Mouse (Mus musculus): ENCODE data around the gene Rev1. TPM values are rescaled to one million over a fixed set of nuclear protein-coding genes. Genes with fewer than 3 reads are reported as not detected.

Rev1 gene
- polyA plus RNA-seq, 1 experiment, result 0.59 TPM

- peaks cover 6% of the 10 kb centered on the region for H3K27me3 ChIP-seq (replicated peaks)
- H3K4me3 ChIP-seq (replicated peaks), result no peak overlapping the region
- peaks cover 11% of the 10 kb centered on the region for H3K9me3 ChIP-seq
- peaks cover 45% of the 10 kb centered on the region for H3K4me1 ChIP-seq
- TF ChIP-seq FLI1 (IDR thresholded peaks at IDR 0.05; ENCODE audit: low read length) (no peak), GATA1 (IDR thresholded peaks at IDR 0.05; ENCODE audit: borderline replicate concordance, low read length) (no peak)
- no peaks in the 10 kb centered on the region for H3K36me3 ChIP-seq (replicated peaks; ENCODE audit: low read length)
Measured at GRCm38 (mm10) chr1:38132942-38133341, 3.3 kb upstream of the Rev1 start.

GRCm38 (mm10) chr1:38130715-38131483, 1.3 kb upstream of the Rev1 start:
- TF ChIP-seq GATA1 (IDR thresholded peaks at IDR 0.05; ENCODE audit: borderline replicate concordance, low read length) (no peak), FLI1 (IDR thresholded peaks at IDR 0.05; ENCODE audit: low read length) (no peak)
- H3K27me3 ChIP-seq (replicated peaks), result peaks cover 6% of the 10 kb centered on the region
- H3K36me3 ChIP-seq (replicated peaks; ENCODE audit: low read length), result no peaks in the 10 kb centered on the region
- H3K4me3 ChIP-seq (replicated peaks), result peak overlapping the region; percentile 5
- H3K4me1 ChIP-seq, result peaks cover 53% of the 10 kb centered on the region
- peaks cover 11% of the 10 kb centered on the region for H3K9me3 ChIP-seq

GRCm38 (mm10) chr1:38128919-38129436, 623 bp downstream of the Rev1 start:
- H3K4me3 ChIP-seq (replicated peaks), result peak overlapping the region; percentile 95
- TF ChIP-seq GATA1 (IDR thresholded peaks at IDR 0.05; ENCODE audit: borderline replicate concordance, low read length) (no peak), FLI1 (IDR thresholded peaks at IDR 0.05; ENCODE audit: low read length) (no peak)
- H3K36me3 ChIP-seq (replicated peaks; ENCODE audit: low read length), result no peaks in the 10 kb centered on the region
- no peaks in the 10 kb centered on the region for H3K27me3 ChIP-seq (replicated peaks)
- H3K4me1 ChIP-seq, result peaks cover 60% of the 10 kb centered on the region
- H3K9me3 ChIP-seq, result no peaks in the 10 kb centered on the region

GRCm38 (mm10) chr1:38127036-38127435, 2.6 kb downstream of the Rev1 start:
- Histone ChIP-seq H3K4me1 (peaks cover 59% of the 10 kb centered on the region), H3K36me3 (replicated peaks; ENCODE audit: low read length) (peaks cover 3% of the 10 kb centered on the region), H3K9me3 (no peaks in the 10 kb centered on the region), H3K4me3 (replicated peaks) (peak overlapping the region; percentile 42), H3K27me3 (replicated peaks) (no peaks in the 10 kb centered on the region)
- TF ChIP-seq FLI1 (IDR thresholded peaks at IDR 0.05; ENCODE audit: low read length) (no peak), GATA1 (IDR thresholded peaks at IDR 0.05; ENCODE audit: borderline replicate concordance, low read length) (no peak)

GRCm38 (mm10) chr1:38126426-38126825, 3.2 kb downstream of the Rev1 start:
- Histone ChIP-seq H3K4me3 (replicated peaks) (no peak overlapping the region), H3K27me3 (replicated peaks) (no peaks in the 10 kb centered on the region), H3K4me1 (peaks cover 60% of the 10 kb centered on the region), H3K36me3 (replicated peaks; ENCODE audit: low read length) (peaks cover 3% of the 10 kb centered on the region), H3K9me3 (no peaks in the 10 kb centered on the region)
- no peak for TF ChIP-seq GATA1 (IDR thresholded peaks at IDR 0.05; ENCODE audit: borderline replicate concordance, low read length)
- no peak for TF ChIP-seq FLI1 (IDR thresholded peaks at IDR 0.05; ENCODE audit: low read length)

- TF ChIP-seq FLI1 (IDR thresholded peaks at IDR 0.05; ENCODE audit: low read length), result no peak
- no peak for TF ChIP-seq GATA1 (IDR thresholded peaks at IDR 0.05; ENCODE audit: borderline replicate concordance, low read length)
- Histone ChIP-seq H3K4me1 (peaks cover 54% of the 10 kb centered on the region), H3K36me3 (replicated peaks; ENCODE audit: low read length) (peaks cover 3% of the 10 kb centered on the region)
Measured at GRCm38 (mm10) chr1:38124261-38124660, 5.3 kb downstream of the Rev1 start.

GRCm38 (mm10) chr1:38120877-38121276, 8.7 kb downstream of the Rev1 start:
- no peak for TF ChIP-seq GATA1 (IDR thresholded peaks at IDR 0.05; ENCODE audit: borderline replicate concordance, low read length)
- TF ChIP-seq FLI1 (IDR thresholded peaks at IDR 0.05; ENCODE audit: low read length), result no peak
- Histone ChIP-seq H3K4me1 (peaks cover 47% of the 10 kb centered on the region), H3K36me3 (replicated peaks; ENCODE audit: low read length) (peaks cover 8% of the 10 kb centered on the region)

More at GRCm38 (mm10) chr1:38124261-38124660, 5.3 kb downstream of the Rev1 start:
- H3K4me3 ChIP-seq (replicated peaks), result no peak overlapping the region
- H3K9me3 ChIP-seq, result no peaks in the 10 kb centered on the region
- no peaks in the 10 kb centered on the region for H3K27me3 ChIP-seq (replicated peaks)

GRCm38 (mm10) chr1:38118624-38119023, 11.0 kb downstream of the Rev1 start:
- Histone ChIP-seq H3K9me3 (no peaks in the 10 kb centered on the region), H3K4me1 (peaks cover 45% of the 10 kb centered on the region), H3K27me3 (replicated peaks) (no peaks in the 10 kb centered on the region), H3K36me3 (replicated peaks; ENCODE audit: low read length) (peaks cover 8% of the 10 kb centered on the region), H3K4me3 (replicated peaks) (no peak overlapping the region)
- no peak for TF ChIP-seq FLI1 (IDR thresholded peaks at IDR 0.05; ENCODE audit: low read length)
- no peak for TF ChIP-seq GATA1 (IDR thresholded peaks at IDR 0.05; ENCODE audit: borderline replicate concordance, low read length)

More at GRCm38 (mm10) chr1:38120877-38121276, 8.7 kb downstream of the Rev1 start:
- Histone ChIP-seq H3K27me3 (replicated peaks) (no peaks in the 10 kb centered on the region), H3K9me3 (no peaks in the 10 kb centered on the region), H3K4me3 (replicated peaks) (no peak overlapping the region)

GRCm38 (mm10) chr1:38109786-38110185, 19.8 kb downstream of the Rev1 start:
- Histone ChIP-seq H3K36me3 (replicated peaks; ENCODE audit: low read length) (peaks cover 25% of the 10 kb centered on the region), H3K4me3 (replicated peaks) (no peak overlapping the region), H3K4me1 (peaks cover 20% of the 10 kb centered on the region), H3K27me3 (replicated peaks) (no peaks in the 10 kb centered on the region), H3K9me3 (no peaks in the 10 kb centered on the region)
- TF ChIP-seq GATA1 (IDR thresholded peaks at IDR 0.05; ENCODE audit: borderline replicate concordance, low read length) (no peak), FLI1 (IDR thresholded peaks at IDR 0.05; ENCODE audit: low read length) (no peak)

GRCm38 (mm10) chr1:38103813-38104212, 25.8 kb downstream of the Rev1 start:
- H3K36me3 ChIP-seq (replicated peaks; ENCODE audit: low read length), result peaks cover 74% of the 10 kb centered on the region
- H3K4me3 ChIP-seq (replicated peaks), result no peak overlapping the region
- no peaks in the 10 kb centered on the region for H3K27me3 ChIP-seq (replicated peaks)
- no peaks in the 10 kb centered on the region for H3K9me3 ChIP-seq
- H3K4me1 ChIP-seq, result peaks cover 31% of the 10 kb centered on the region
- TF ChIP-seq FLI1 (IDR thresholded peaks at IDR 0.05; ENCODE audit: low read length) (no peak), GATA1 (IDR thresholded peaks at IDR 0.05; ENCODE audit: borderline replicate concordance, low read length) (no peak)

Data from megakaryocyte, embryonic 14.5 days (primary cell).